Mouse (Mus musculus) kidney, embryonic 16.5 days (tissue): ENCODE measurements at regions not wholly inside any gene's neighbourhood (a gene's known extent, or its start where the extent isn't known, plus 50 kb on each side); places are given as distances from the start of the nearest gene placed in this dataset.

Experiments used
- ATAC-seq: fragments of 200-750 bp; cut with Nextera tagmentation; 2 replicates; pipeline ENCODE4 v1.8.0; 2017; ENCODE audit warnings: moderate TSS enrichment; ENCODE audit not compliant: low FRiP score, low TSS enrichment
- H3K27ac ChIP-seq: fragments of 300-500 bp; sonication (generic); 2 replicates; pipeline ENCODE4 v1.5.1; 2014; ENCODE audit warnings: low read length
- H3K27me3 ChIP-seq: fragments of 300-500 bp; sonication (generic); 2 replicates; pipeline ENCODE4 v1.6.1; 2014; ENCODE audit warnings: low read length, control low read depth, mixed read lengths; ENCODE audit not compliant: insufficient read depth
- H3K36me3 ChIP-seq: fragments of 300-500 bp; sonication (generic); 2 replicates; pipeline ENCODE4 v1.6.1; 2014; ENCODE audit warnings: low read length, control low read depth, mixed read lengths; ENCODE audit not compliant: insufficient read depth
- H3K4me1 ChIP-seq: fragments of 300-500 bp; sonication (generic); 2 replicates; pipeline ENCODE4 v1.6.1; 2014; ENCODE audit warnings: low read length, control low read depth, mixed read lengths; ENCODE audit not compliant: insufficient read depth
- H3K4me2 ChIP-seq: fragments of 300-500 bp; sonication (generic); replicated peaks from 2 replicates; pipeline ENCODE4 v1.6.1; 2014; ENCODE audit warnings: low read depth, low read length
- H3K4me3 ChIP-seq: fragments of 300-500 bp; sonication (generic); 2 replicates; pipeline ENCODE4 v1.5.1; 2014; ENCODE audit warnings: mild to moderate bottlenecking, low read length
- H3K9ac ChIP-seq: fragments of 300-500 bp; sonication (generic); replicated peaks from 2 replicates; pipeline ENCODE4 v1.6.1; 2014; ENCODE audit warnings: low read length
- H3K9me3 ChIP-seq: fragments of 300-500 bp; sonication (generic); 2 replicates; pipeline ENCODE4 v1.6.1; 2016; ENCODE audit warnings: low read length, control low read depth
- WGBS: fragments of 180-500 bp; shearing (Covaris S2); extraction: QIAGEN DNeasy Blood & Tissue Kit; methylation state at CpG from one replicate; pipeline ENCODE4 v1.1.7; 2014; 5-methylcytosine and 5-hydroxymethylcytosine counted together

GRCm38 (mm10) chr19:21337201-21337600 lies 65.1 kb downstream of the Zfand5 start:
- H3K9me3 ChIP-seq: no peaks in the 10 kb centered on the region
- no peaks in the 10 kb centered on the region for H3K27me3 ChIP-seq
- H3K4me3 ChIP-seq: no peak overlapping the region
- ATAC-seq: no peak
- H3K9ac ChIP-seq: no peak overlapping the region
- no peaks in the 10 kb centered on the region for H3K4me1 ChIP-seq
- H3K27ac ChIP-seq: no peak overlapping the region
- no peaks in the 10 kb centered on the region for H3K36me3 ChIP-seq
- H3K4me2 ChIP-seq: no peak overlapping the region
- 57% methylated on average over 6 of the region's 6 CpGs for WGBS

DNA sequence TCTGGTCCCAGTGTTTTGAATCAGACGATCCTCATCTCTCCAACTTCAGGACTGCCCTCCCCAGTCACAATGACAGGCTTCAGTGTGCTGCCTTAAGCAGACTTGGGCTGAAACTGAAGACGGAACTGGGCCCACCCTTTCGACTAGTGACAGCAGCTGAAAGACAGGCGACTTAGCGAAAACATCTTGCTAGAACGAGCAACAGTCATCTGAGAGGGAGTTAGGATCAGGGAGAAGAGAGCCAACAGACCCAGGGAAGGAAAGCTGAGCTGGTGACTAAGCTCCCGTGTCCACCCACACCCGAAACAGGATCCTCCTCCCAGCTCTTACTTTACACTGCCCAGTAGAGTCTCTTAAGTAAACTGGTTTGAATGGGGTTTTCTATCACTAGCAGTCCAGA lies 68.5 kb downstream of the Zfand5 start:
- Histone ChIP-seq H3K36me3 (no peaks in the 10 kb centered on the region), H3K9ac (no peak overlapping the region), H3K27ac (no peak overlapping the region), H3K27me3 (no peaks in the 10 kb centered on the region), H3K4me2 (peak overlapping the region; percentile 27; the same call in 1 of the 2 replicates), H3K9me3 (no peaks in the 10 kb centered on the region), H3K4me1 (no peaks in the 10 kb centered on the region), H3K4me3 (no peak overlapping the region)
- 47% methylated on average over 8 of the region's 8 CpGs for WGBS
- peak; percentile 90 for ATAC-seq
